Comparison of ENCODE assay signal across 7 mouse cellular contexts in genomic region chr12:83630936-83631335, GRCm38 (mm10). TPM values are rescaled to one million over a fixed set of nuclear protein-coding genes. Genes with fewer than 3 reads are reported as not detected.
DNase-seq lines count a peak whose midpoint lies in the region; ATAC-seq and TF ChIP-seq lines count a peak whose summit lies in the region.
"Not testable (repeated sequence)": the region's sequence is repeated elsewhere in the genome, so short reads cannot be mapped to it uniquely, and the experiment has no call there.

Rbm25 (plus strand) TSS chr12:83631236.

- peak within 1 kb of the TSS; percentile 97 for H3K4me3 ChIP-seq in bone marrow macrophage, adult 2 months (ENCODE audit: insufficient read depth, low read length)
- peak within 1 kb of the TSS; percentile 91 for H3K4me3 ChIP-seq in forebrain, embryonic 14.5 days (ENCODE audit: low read depth, low read length)
- H3K4me3 ChIP-seq in heart, embryonic 12.5 days, result peak within 1 kb of the TSS; percentile 78
- H3K4me3 ChIP-seq in lung, adult 2 months (replicated peaks; ENCODE audit: extremely low read depth, low read depth, low read length), result peak within 1 kb of the TSS; percentile 96
- H3K4me3 ChIP-seq in neural tube, embryonic 11.5 days (ENCODE audit: low read depth, low read length), result peak within 1 kb of the TSS; percentile 72

- H3K9ac ChIP-seq in forebrain, embryonic 14.5 days (ENCODE audit: low read length), result peak within 1 kb of the TSS; percentile 98
- H3K9ac ChIP-seq in heart, embryonic 12.5 days, result peak within 1 kb of the TSS; percentile 94
- peak within 1 kb of the TSS; percentile 98 for H3K9ac ChIP-seq in neural tube, embryonic 11.5 days (ENCODE audit: low read length)

- H3K27ac ChIP-seq in bone marrow macrophage, adult 2 months (ENCODE audit: insufficient read depth, low read depth, low read length), result peak within 1 kb of the TSS; percentile 95
- H3K27ac ChIP-seq in forebrain, embryonic 14.5 days (ENCODE audit: low read depth, low read length), result peak within 1 kb of the TSS; percentile 95
- peak within 1 kb of the TSS; percentile 95 for H3K27ac ChIP-seq in heart, embryonic 12.5 days (ENCODE audit: poor library complexity, severe bottlenecking)
- peak within 1 kb of the TSS; percentile 93 for H3K27ac ChIP-seq in neural tube, embryonic 11.5 days (ENCODE audit: low read depth, low read length)

- H3K36me3 ChIP-seq in forebrain, embryonic 14.5 days (ENCODE audit: control insufficient read depth, insufficient read depth, low read length); heart, embryonic 12.5 days; neural tube, embryonic 11.5 days (ENCODE audit: control insufficient read depth, insufficient read depth, low read length): not testable (repeated sequence)

- peaks cover 13% of the 10 kb centered on the region for H3K4me1 ChIP-seq in bone marrow macrophage, adult 2 months (ENCODE audit: control insufficient read depth, insufficient read depth, low read length)
- not testable (repeated sequence) for H3K4me1 ChIP-seq in forebrain, embryonic 14.5 days (ENCODE audit: control insufficient read depth, insufficient read depth, low read length); heart, embryonic 12.5 days (replicated peaks); lung, adult 2 months (ENCODE audit: control insufficient read depth, insufficient read depth, low read length); neural tube, embryonic 11.5 days (ENCODE audit: control insufficient read depth, insufficient read depth, low read length)

- peak within 1 kb of the TSS; percentile 75 for H3K4me2 ChIP-seq in forebrain, embryonic 14.5 days (ENCODE audit: low read length)
- peak within 1 kb of the TSS; percentile 63 for H3K4me2 ChIP-seq in heart, embryonic 12.5 days
- H3K4me2 ChIP-seq in neural tube, embryonic 11.5 days (ENCODE audit: low read depth), result peak within 1 kb of the TSS; percentile 66

- no CpG with 5 or more reads among the region's 5 CpGs for WGBS in forebrain, embryonic 14.5 days
- no CpG with 5 or more reads among the region's 5 CpGs for WGBS in heart, embryonic 12.5 days
- no CpG with 5 or more reads among the region's 5 CpGs for WGBS in lung, adult 2 months
- WGBS in neural tube, embryonic 11.5 days, result no CpG with 5 or more reads among the region's 5 CpGs

- not testable (repeated sequence) for TF ChIP-seq CTCF in bone marrow macrophage, adult 2 months (IDR thresholded peaks at IDR 0.05; ENCODE audit: low read depth, low read length); lung, adult 2 months (IDR thresholded peaks at IDR 0.05; ENCODE audit: insufficient read depth, low read length)

- H3K27me3 ChIP-seq in forebrain, embryonic 14.5 days (replicated peaks; ENCODE audit: control insufficient read depth, insufficient read depth, low read length); heart, embryonic 12.5 days (replicated peaks); neural tube, embryonic 11.5 days (ENCODE audit: control insufficient read depth, insufficient read depth, low read length): not testable (repeated sequence)

- DNase-seq in forebrain, embryonic 14.5 days (ENCODE audit: low spot score); left cerebral cortex, adult 8-10 months (ENCODE audit: low spot score in 2 of 2); lung, adult 2 months; neural tube, embryonic 11.5 days (ENCODE audit: low spot score): not testable (repeated sequence)

- ATAC-seq in forebrain, embryonic 14.5 days; heart, embryonic 12.5 days (ENCODE audit: insufficient number of reproducible peaks, low FRiP score); inflammation-experienced regulatory T-cells, adult 6 months; neural tube, embryonic 11.5 days (ENCODE audit: insufficient read depth, low FRiP score, low TSS enrichment): not testable (repeated sequence)

- not testable (repeated sequence) for TF ChIP-seq POLR2A in bone marrow macrophage, adult 2 months (IDR thresholded peaks at IDR 0.05; ENCODE audit: borderline replicate concordance, low read depth, low read length); lung, adult 2 months (IDR thresholded peaks at IDR 0.05; ENCODE audit: borderline replicate concordance, extremely low read depth, low read depth, low read length)

- H3K9me3 ChIP-seq in forebrain, embryonic 14.5 days (replicated peaks; ENCODE audit: control insufficient read depth, low read length); heart, embryonic 12.5 days (replicated peaks); neural tube, embryonic 11.5 days (ENCODE audit: control insufficient read depth, low read length): not testable (repeated sequence)

RNA-seq across cellular contexts. Expression of gene Rbm25, which starts in this region (rescaled TPM):
- polyA plus RNA-seq in bone marrow macrophage, adult 2 months (2012; ENCODE audit: insufficient read depth, insufficient read length, missing spikeins), result 167 and 202 TPM in 2 replicates
- 164 and 176 TPM in 2 replicates for polyA plus RNA-seq in forebrain, embryonic 14.5 days (2014; fragmentation: Nextera tagmentation; extraction: Ambion mirVana)
- 176 and 187 TPM in 2 replicates for polyA plus RNA-seq in heart, embryonic 12.5 days (2016; fragmentation: Nextera tagmentation; extraction: Ambion mirVana)
- 100 to 1,000 TPM; 332 to 633 (median 429) TPM for polyA plus RNA-seq in inflammation-experienced regulatory T-cells, adult 6 months (2017; shearing (Covaris generic))
- total RNA-seq in left cerebral cortex, adult 8-10 months (2022), result 100 to 1,000 TPM; 113 to 124 (median 120) TPM
- polyA plus RNA-seq in lung, adult 2 months (2012; rRNA removed), result 22.3 and 32.3 TPM in 2 replicates
- 249 and 251 TPM in 2 replicates for polyA plus RNA-seq in neural tube, embryonic 11.5 days (2014; fragmentation: Nextera tagmentation; extraction: Ambion mirVana)
